Mouse (Mus musculus): ENCODE measurements around the gene Sirt3. TPM values are rescaled to one million over a fixed set of nuclear protein-coding genes. Genes with fewer than 3 reads are reported as not detected.
"Not testable (repeated sequence)": the region's sequence is repeated elsewhere in the genome, so short reads cannot be mapped to it uniquely, and the experiment has no call there.

The Sirt3 gene
- polyA plus RNA-seq, 1 experiment from 2014 or later, result 28.4 TPM

GRCm38 (mm10) chr7:140908181-140908580 lies 26.1 kb upstream of the Sirt3 start:
- H3K27ac ChIP-seq, result no peak overlapping the region
- H3K9me3 ChIP-seq, result no peaks in the 10 kb centered on the region
- WGBS, result 51% methylated on average over 7 of the region's 7 CpGs
- no peak for DNase-seq (ENCODE audit: extremely low spot score, low spot score)
- peak overlapping the region; percentile 46; the same call in 1 of the 2 replicates for H3K4me3 ChIP-seq
- peaks cover 12% of the 10 kb centered on the region; the same call in 1 of the 2 replicates for H3K27me3 ChIP-seq (ENCODE audit: poor library complexity, severe bottlenecking)
- H3K36me3 ChIP-seq (replicated peaks), result no peaks in the 10 kb centered on the region
- H3K4me1 ChIP-seq, result peaks cover 7% of the 10 kb centered on the region

GRCm38 (mm10) chr7:140907697-140908096 lies 25.6 kb upstream of the Sirt3 start:
- Histone ChIP-seq H3K27ac (no peak overlapping the region), H3K4me3 (no peak overlapping the region), H3K27me3 (ENCODE audit: poor library complexity, severe bottlenecking) (peaks cover 12% of the 10 kb centered on the region; the same call in 1 of the 2 replicates), H3K9me3 (no peaks in the 10 kb centered on the region), H3K36me3 (replicated peaks) (no peaks in the 10 kb centered on the region), H3K4me1 (peaks cover 12% of the 10 kb centered on the region)
- WGBS, result 84% methylated on average over 7 of the region's 7 CpGs
- no peak for DNase-seq (ENCODE audit: extremely low spot score, low spot score)

GRCm38 (mm10) chr7:140907131-140907530 lies 25.0 kb upstream of the Sirt3 start:
- 88% methylated on average over 13 of the region's 13 CpGs for WGBS
- DNase-seq (ENCODE audit: extremely low spot score, low spot score), result no peak
- no peak overlapping the region for H3K27ac ChIP-seq
- H3K27me3 ChIP-seq (ENCODE audit: poor library complexity, severe bottlenecking), result peaks cover 12% of the 10 kb centered on the region; the same call in 1 of the 2 replicates
- no peaks in the 10 kb centered on the region for H3K9me3 ChIP-seq
- H3K4me3 ChIP-seq, result no peak overlapping the region
- peaks cover 18% of the 10 kb centered on the region for H3K4me1 ChIP-seq
- no peaks in the 10 kb centered on the region for H3K36me3 ChIP-seq (replicated peaks)

- H3K4me3 ChIP-seq, result no peak overlapping the region
- no peaks in the 10 kb centered on the region for H3K36me3 ChIP-seq (replicated peaks)
- H3K4me1 ChIP-seq, result peaks cover 23% of the 10 kb centered on the region
- H3K27me3 ChIP-seq (ENCODE audit: poor library complexity, severe bottlenecking), result peaks cover 9% of the 10 kb centered on the region; the same call in 1 of the 2 replicates
- H3K9me3 ChIP-seq, result no peaks in the 10 kb centered on the region
- H3K27ac ChIP-seq, result no peak overlapping the region
- DNase-seq (ENCODE audit: extremely low spot score, low spot score), result no peak
- WGBS, result 92% methylated on average over 2 of the region's 2 CpGs
Measured at GRCm38 (mm10) chr7:140905642-140906081, 23.6 kb upstream of the Sirt3 start.

- WGBS, result 26% methylated on average over 13 of the region's 13 CpGs
- Histone ChIP-seq H3K27me3 (ENCODE audit: poor library complexity, severe bottlenecking) (no peaks in the 10 kb centered on the region; the same call in 1 of the 2 replicates), H3K36me3 (replicated peaks) (peaks cover 18% of the 10 kb centered on the region), H3K4me1 (peaks cover 16% of the 10 kb centered on the region), H3K9me3 (no peaks in the 10 kb centered on the region), H3K4me3 (no peak overlapping the region; the same call in 1 of the 2 replicates), H3K27ac (peak overlapping the region; percentile 42; the same call in 1 of the 2 replicates)
- peak; percentile 77 for DNase-seq (ENCODE audit: extremely low spot score, low spot score)
Measured at GRCm38 (mm10) chr7:140903212-140903611, 21.1 kb upstream of the Sirt3 start.

- no peaks in the 10 kb centered on the region; the same call in 1 of the 2 replicates for H3K27me3 ChIP-seq (ENCODE audit: poor library complexity, severe bottlenecking)
- H3K4me1 ChIP-seq, result peaks cover 16% of the 10 kb centered on the region
- 63% methylated on average over 15 of the region's 15 CpGs for WGBS
- peak overlapping the region; percentile 42; the same call in 1 of the 2 replicates for H3K27ac ChIP-seq
- no peak overlapping the region for H3K4me3 ChIP-seq
- DNase-seq (ENCODE audit: extremely low spot score, low spot score), result no peak
- peaks cover 28% of the 10 kb centered on the region for H3K36me3 ChIP-seq (replicated peaks)
- no peaks in the 10 kb centered on the region for H3K9me3 ChIP-seq
Measured at GRCm38 (mm10) chr7:140902036-140902875, 20.1 kb upstream of the Sirt3 start.

- H3K36me3 ChIP-seq (replicated peaks), result peaks cover 47% of the 10 kb centered on the region
- peaks cover 16% of the 10 kb centered on the region for H3K4me1 ChIP-seq
- no peaks in the 10 kb centered on the region for H3K27me3 ChIP-seq (ENCODE audit: poor library complexity, severe bottlenecking)
- WGBS, result 86% methylated on average over 10 of the region's 10 CpGs
- no peak within 1 kb of the TSS for H3K4me3 ChIP-seq
- no peak for DNase-seq (ENCODE audit: extremely low spot score, low spot score)
- no peaks in the 10 kb centered on the region for H3K9me3 ChIP-seq
- no peak within 1 kb of the TSS for H3K27ac ChIP-seq
Measured at GRCm38 (mm10) chr7:140900220-140900619, 18.1 kb upstream of the Sirt3 start, which contains the start of gene Cox8b. Cox8b (minus strand) TSS chr7:140900446.

- no peak for DNase-seq (ENCODE audit: extremely low spot score, low spot score)
- Histone ChIP-seq H3K4me3 (no peak overlapping the region), H3K36me3 (replicated peaks) (peaks cover 57% of the 10 kb centered on the region), H3K9me3 (no peaks in the 10 kb centered on the region), H3K4me1 (peaks cover 16% of the 10 kb centered on the region), H3K27ac (no peak overlapping the region), H3K27me3 (ENCODE audit: poor library complexity, severe bottlenecking) (no peaks in the 10 kb centered on the region)
- WGBS, result 85% methylated on average over 3 of the region's 3 CpGs
Measured at GRCm38 (mm10) chr7:140899121-140899520, 17.0 kb upstream of the Sirt3 start.

GRCm38 (mm10) chr7:140897863-140898262 lies 15.8 kb upstream of the Sirt3 start:
- Histone ChIP-seq H3K27me3 (ENCODE audit: poor library complexity, severe bottlenecking) (no peaks in the 10 kb centered on the region), H3K4me3 (no peak overlapping the region), H3K9me3 (no peaks in the 10 kb centered on the region), H3K4me1 (peaks cover 12% of the 10 kb centered on the region), H3K27ac (no peak overlapping the region), H3K36me3 (replicated peaks) (peaks cover 69% of the 10 kb centered on the region)
- 82% methylated on average over 7 of the region's 7 CpGs for WGBS
- no peak for DNase-seq (ENCODE audit: extremely low spot score, low spot score)

- Histone ChIP-seq H3K4me3 (no peak overlapping the region), H3K9me3 (no peaks in the 10 kb centered on the region), H3K36me3 (replicated peaks) (peaks cover 86% of the 10 kb centered on the region), H3K27ac (no peak overlapping the region), H3K4me1 (no peaks in the 10 kb centered on the region), H3K27me3 (ENCODE audit: poor library complexity, severe bottlenecking) (no peaks in the 10 kb centered on the region)
- no peak for DNase-seq (ENCODE audit: extremely low spot score, low spot score)
- WGBS, result 96% methylated on average over 3 of the region's 3 CpGs
Measured at GRCm38 (mm10) chr7:140894611-140895010, 12.5 kb upstream of the Sirt3 start.

- no peak for DNase-seq (ENCODE audit: extremely low spot score, low spot score)
- H3K9me3 ChIP-seq, result no peaks in the 10 kb centered on the region
- WGBS, result 92% methylated on average over 7 of the region's 7 CpGs
- no peak overlapping the region for H3K4me3 ChIP-seq
- no peak overlapping the region for H3K27ac ChIP-seq
- H3K36me3 ChIP-seq (replicated peaks), result peaks cover 88% of the 10 kb centered on the region
- no peaks in the 10 kb centered on the region for H3K4me1 ChIP-seq
- no peaks in the 10 kb centered on the region for H3K27me3 ChIP-seq (ENCODE audit: poor library complexity, severe bottlenecking)
Measured at GRCm38 (mm10) chr7:140894031-140894430, 11.9 kb upstream of the Sirt3 start.

GRCm38 (mm10) chr7:140890636-140891035 lies 8.5 kb upstream of the Sirt3 start:
- H3K36me3 ChIP-seq (replicated peaks), result peaks cover 88% of the 10 kb centered on the region
- not testable (repeated sequence) for DNase-seq (ENCODE audit: extremely low spot score, low spot score); H3K27ac ChIP-seq; H3K4me1 ChIP-seq; H3K9me3 ChIP-seq; H3K4me3 ChIP-seq; H3K27me3 ChIP-seq (ENCODE audit: poor library complexity, severe bottlenecking)
- 95% methylated on average over 16 of the region's 16 CpGs for WGBS

- under 1% methylated on average over 12 of the region's 12 CpGs for WGBS
- no peaks in the 10 kb centered on the region for H3K27me3 ChIP-seq (ENCODE audit: poor library complexity, severe bottlenecking)
- DNase-seq (ENCODE audit: extremely low spot score, low spot score), result no peak
Measured at GRCm38 (mm10) chr7:140882469-140882803, 327 bp upstream of the Sirt3 start.

More at GRCm38 (mm10) chr7:140882469-140882803, 327 bp upstream of the Sirt3 start:
- peak overlapping the region; percentile 98 for H3K4me3 ChIP-seq
- peak overlapping the region; percentile 88 for H3K27ac ChIP-seq
- peaks cover 43% of the 10 kb centered on the region for H3K36me3 ChIP-seq (replicated peaks)
- H3K9me3 ChIP-seq, result no peaks in the 10 kb centered on the region
- peaks cover 20% of the 10 kb centered on the region for H3K4me1 ChIP-seq
